29 mouse cellular contexts compared by ENCODE assay signal in the genomic region with DNA sequence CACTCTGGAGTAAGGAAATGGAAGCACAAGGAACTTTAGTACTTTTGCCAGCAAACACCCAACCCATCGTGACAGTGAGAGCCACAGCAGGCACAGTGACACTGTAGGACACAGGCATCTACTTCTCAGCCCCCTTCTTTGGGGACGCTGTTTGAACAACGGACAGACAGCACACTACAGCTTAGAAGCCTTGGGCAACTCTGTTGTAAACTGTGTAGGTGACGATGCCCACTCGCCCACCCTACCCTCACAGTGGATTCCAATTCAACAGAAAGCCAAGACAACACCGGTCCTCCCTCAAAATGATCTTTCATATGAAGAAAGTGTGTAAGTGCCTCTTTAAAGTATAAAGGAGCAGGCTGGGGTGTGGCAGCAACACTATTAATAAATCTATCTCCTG. TPM values are rescaled to one million over a fixed set of nuclear protein-coding genes. Genes with fewer than 3 reads are reported as not detected.
A peak's percentile ranks its signal among the peaks of the same experiment; 100 is the strongest.
DNase-seq lines count a peak whose midpoint lies in the region; ATAC-seq lines count a peak whose summit lies in the region.
"Had no signal": no experiment of that assay in that cellular context is flagged by ENCODE, and none has a peak within 500 bp of the region (broad histone marks: within the 10 kb centered on the region; RNA-seq: fewer than 3 reads in every experiment).

No protein-coding gene starts in this region.

- no peaks in the 10 kb centered on the region for H3K27me3 ChIP-seq in heart, embryonic 11.5 days (ENCODE audit: control insufficient read depth, insufficient read depth, low read length)
- H3K27me3 ChIP-seq in heart, embryonic 16.5 days (ENCODE audit: control insufficient read depth, insufficient read depth, low read length): no peaks in the 10 kb centered on the region
- H3K27me3 ChIP-seq: hindbrain, embryonic 12.5 days; kidney, embryonic 15.5 days; limb, embryonic 15.5 days; liver, embryonic 13.5 days; neural tube, embryonic 15.5 days; stomach, embryonic 15.5 days had no signal

- H3K27ac ChIP-seq in heart, embryonic 11.5 days (ENCODE audit: low read depth, low read length): no peak overlapping the region
- H3K27ac ChIP-seq in heart, embryonic 16.5 days (ENCODE audit: low read length): peak overlapping the region; percentile 36; the same call in 1 of the 2 replicates
- H3K27ac ChIP-seq: hindbrain, embryonic 12.5 days; kidney, embryonic 15.5 days; layer of hippocampus, adult 2 months; limb, embryonic 15.5 days; liver, embryonic 13.5 days; neural tube, embryonic 15.5 days; stomach, embryonic 15.5 days had no signal

- H3K4me2 ChIP-seq in heart, embryonic 11.5 days: no peak overlapping the region
- no peak overlapping the region for H3K4me2 ChIP-seq in heart, embryonic 16.5 days (ENCODE audit: low read depth, low read length)
- H3K4me2 ChIP-seq: hindbrain, embryonic 12.5 days; kidney, embryonic 15.5 days; limb, embryonic 15.5 days; liver, embryonic 13.5 days; neural tube, embryonic 15.5 days; stomach, embryonic 15.5 days had no signal

- peaks cover 54% of the 10 kb centered on the region for H3K4me1 ChIP-seq in heart, embryonic 11.5 days (ENCODE audit: control insufficient read depth, insufficient read depth, low read length)
- peaks cover 63% of the 10 kb centered on the region for H3K4me1 ChIP-seq in heart, embryonic 16.5 days (ENCODE audit: control insufficient read depth, insufficient read depth, low read length)

- WGBS in heart, embryonic 11.5 days (ENCODE audit: insufficient replicate concordance): 87% methylated on average over 6 of the region's 6 CpGs
- WGBS in heart, embryonic 16.5 days: 73% methylated on average over 6 of the region's 6 CpGs

- no peaks in the 10 kb centered on the region for H3K9me3 ChIP-seq in heart, embryonic 11.5 days (replicated peaks; ENCODE audit: control insufficient read depth, low read length)
- H3K9me3 ChIP-seq in heart, embryonic 16.5 days (replicated peaks; ENCODE audit: control insufficient read depth, low read length): no peaks in the 10 kb centered on the region
- H3K9me3 ChIP-seq: hindbrain, embryonic 12.5 days; kidney, embryonic 15.5 days; limb, embryonic 15.5 days; liver, embryonic 13.5 days; neural tube, embryonic 15.5 days; stomach, embryonic 15.5 days had no signal

- H3K4me3 ChIP-seq in heart, embryonic 11.5 days (ENCODE audit: low read depth, low read length): no peak overlapping the region
- H3K4me3 ChIP-seq in heart, embryonic 16.5 days (ENCODE audit: low read length): no peak overlapping the region
- H3K4me3 ChIP-seq: erythroblast, embryonic 14.5 days; hindbrain, embryonic 12.5 days; kidney, embryonic 15.5 days; layer of hippocampus, adult 2 months; limb, embryonic 15.5 days; liver, embryonic 13.5 days; neural tube, embryonic 15.5 days; stomach, embryonic 15.5 days had no signal

- DNase-seq in heart, adult 9 months (ENCODE audit: low spot score in 2 of 2): no peak
- DNase-seq in kidney, adult 18-20 months: peak; percentile 2
- DNase-seq in kidney, postnatal 36 days: no peak
- DNase-seq in ovary, postnatal 10 days (ENCODE audit: low spot score): no peak
- DNase-seq: adrenal gland, adult 2 months; adrenal gland, postnatal 36 days; B cell, adult 2 months; cerebellum, adult 2 months; cerebellum, postnatal 14 days; forebrain, postnatal 0 days; gastrocnemius, postnatal 14 days; kidney, adult 11 months; kidney, postnatal 25 days; liver, embryonic 13.5 days; lung, adult 18-20 months; lung, postnatal 4 days; midbrain, embryonic 14.5 days; right cerebral cortex, postnatal 25 days had no signal

- 0 out of 2 replicates have a peak overlapping the region, but pooled peaks have one; percentile 18 for H3K9ac ChIP-seq in heart, embryonic 11.5 days (ENCODE audit: low read depth, low read length)
- 0 out of 2 replicates have a peak overlapping the region, but pooled peaks have one; percentile 3 for H3K9ac ChIP-seq in heart, embryonic 16.5 days (ENCODE audit: low read length)
- H3K9ac ChIP-seq: forebrain, postnatal 0 days; hindbrain, embryonic 12.5 days; kidney, embryonic 15.5 days; limb, embryonic 15.5 days; liver, embryonic 13.5 days; neural tube, embryonic 15.5 days; stomach, embryonic 15.5 days had no signal

- no peak for ATAC-seq in heart, embryonic 11.5 days (replicated peaks; ENCODE audit: insufficient number of reproducible peaks, low FRiP score, low TSS enrichment)
- ATAC-seq in heart, embryonic 16.5 days (replicated peaks; ENCODE audit: extremely low read depth, insufficient read depth, low FRiP score): no peak
- ATAC-seq: activated CD4-positive, CD25-positive, alpha-beta regulatory T cell, adult 4 months; forebrain, postnatal 0 days; lung, postnatal 0 days had no signal

- H3K36me3 ChIP-seq in heart, embryonic 11.5 days (ENCODE audit: control insufficient read depth, insufficient read depth, low read length): no peaks in the 10 kb centered on the region
- no peaks in the 10 kb centered on the region for H3K36me3 ChIP-seq in heart, embryonic 16.5 days (ENCODE audit: control insufficient read depth, insufficient read depth)
- H3K36me3 ChIP-seq: hindbrain, embryonic 12.5 days; kidney, embryonic 15.5 days; limb, embryonic 15.5 days; neural tube, embryonic 15.5 days; stomach, embryonic 15.5 days had no signal

RNA-seq across cellular contexts. Expression of a gene that starts 12.1 kb away (rescaled TPM):
- polyA plus RNA-seq in heart, embryonic 11.5 days (2014; fragmentation: Nextera tagmentation; extraction: Ambion mirVana): 46.7 and 48.7 TPM in 2 replicates
- 58.3 and 61.3 TPM in 2 replicates for polyA plus RNA-seq in heart, embryonic 16.5 days (2015; fragmentation: Nextera tagmentation; extraction: Ambion mirVana)

RNA-seq across cellular contexts. Expression of a gene that starts 33.3 kb away (rescaled TPM):
- polyA plus RNA-seq in heart, embryonic 11.5 days (2014; fragmentation: Nextera tagmentation; extraction: Ambion mirVana): 164 and 174 TPM in 2 replicates
- polyA plus RNA-seq in heart, embryonic 16.5 days (2015; fragmentation: Nextera tagmentation; extraction: Ambion mirVana): 139 and 182 TPM in 2 replicates
